8 mouse cellular contexts compared by ENCODE assay signal in the genomic region with DNA sequence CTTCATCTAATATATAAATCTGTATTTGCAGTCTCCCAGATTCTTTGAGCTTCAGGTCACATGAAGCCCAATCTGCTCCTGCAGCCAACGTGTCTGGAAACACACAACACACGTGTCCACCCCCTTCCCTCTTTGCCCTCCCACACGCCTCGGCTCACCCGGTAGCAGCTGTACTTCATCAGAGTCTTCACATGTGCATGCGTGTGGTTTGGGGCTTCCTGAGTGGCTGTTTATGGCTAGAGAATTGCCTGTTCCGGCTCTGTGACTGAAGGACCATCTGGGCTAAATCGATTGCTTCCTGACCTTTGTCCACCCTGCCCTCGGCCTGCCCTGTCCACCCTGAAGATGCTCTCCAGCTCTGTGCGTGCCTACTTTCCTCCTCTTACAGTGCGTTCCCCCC.
DNase-seq lines count a peak whose midpoint lies in the region; ATAC-seq and TF ChIP-seq lines count a peak whose summit lies in the region.

No protein-coding gene starts in this region.

- H3K4me3 ChIP-seq in heart, embryonic 12.5 days, result peak overlapping the region; percentile 13
- no peak overlapping the region for H3K4me3 ChIP-seq in stomach, postnatal 0 days (ENCODE audit: low read depth, low read length)
- no peak overlapping the region for H3K4me3 ChIP-seq in midbrain, postnatal 0 days (ENCODE audit: low read depth, low read length)

- 17% methylated on average over 11 of the region's 11 CpGs for WGBS in heart, embryonic 12.5 days
- 15% methylated on average over 11 of the region's 11 CpGs for WGBS in stomach, postnatal 0 days
- 68% methylated on average over 11 of the region's 11 CpGs for WGBS in midbrain, postnatal 0 days

- peak overlapping the region; percentile 60 for H3K9ac ChIP-seq in heart, embryonic 12.5 days
- no peak overlapping the region for H3K9ac ChIP-seq in stomach, postnatal 0 days (ENCODE audit: low read length)
- no peak overlapping the region for H3K9ac ChIP-seq in midbrain, postnatal 0 days (replicated peaks; ENCODE audit: low read length, poor library complexity, severe bottlenecking)

- H3K27me3 ChIP-seq in heart, embryonic 12.5 days (replicated peaks), result no peaks in the 10 kb centered on the region
- H3K27me3 ChIP-seq in stomach, postnatal 0 days (ENCODE audit: control insufficient read depth, insufficient read depth, low read length), result no peaks in the 10 kb centered on the region
- no peaks in the 10 kb centered on the region for H3K27me3 ChIP-seq in midbrain, postnatal 0 days (ENCODE audit: insufficient read depth, low read length)

- H3K9me3 ChIP-seq in heart, embryonic 12.5 days (replicated peaks), result no peaks in the 10 kb centered on the region
- no peaks in the 10 kb centered on the region for H3K9me3 ChIP-seq in stomach, postnatal 0 days (ENCODE audit: control insufficient read depth, low read length)
- H3K9me3 ChIP-seq in midbrain, postnatal 0 days (ENCODE audit: low read length), result no peaks in the 10 kb centered on the region

- no peak for TF ChIP-seq CTCF in stomach, postnatal 0 days (IDR thresholded peaks at IDR 0.05; ENCODE audit: low read depth)
- TF ChIP-seq CTCF in midbrain, postnatal 0 days (IDR thresholded peaks at IDR 0.05), result no peak

- peaks cover 61% of the 10 kb centered on the region for H3K4me1 ChIP-seq in heart, embryonic 12.5 days (replicated peaks)
- H3K4me1 ChIP-seq in stomach, postnatal 0 days (replicated peaks; ENCODE audit: control insufficient read depth, insufficient read depth), result peaks cover 20% of the 10 kb centered on the region; the same call in 1 of the 2 replicates
- H3K4me1 ChIP-seq in midbrain, postnatal 0 days (ENCODE audit: insufficient read depth, low read length), result peaks cover 4% of the 10 kb centered on the region; the same call in 1 of the 2 replicates

- TF ChIP-seq EP300 in stomach, postnatal 0 days (optimal IDR thresholded peaks at IDR 0.05), result no peak

- peak overlapping the region; percentile 56 for H3K4me2 ChIP-seq in heart, embryonic 12.5 days
- no peak overlapping the region; the same call in 1 of the 2 replicates for H3K4me2 ChIP-seq in stomach, postnatal 0 days (replicated peaks; ENCODE audit: low read depth)
- H3K4me2 ChIP-seq in midbrain, postnatal 0 days (ENCODE audit: low read depth, low read length, poor library complexity, severe bottlenecking), result no peak overlapping the region

- DNase-seq in adrenal gland, postnatal 14 days, result peak; percentile 57
- no peak for DNase-seq in adrenal gland, postnatal 4 days (ENCODE audit: low spot score in 2 of 2)
- DNase-seq in B cell, adult 2 months, result peak; percentile 46 to 50
- DNase-seq in kidney, postnatal 14 days, result peak; percentile 68
- peak; percentile 77 for DNase-seq in lung, postnatal 25 days (ENCODE audit: low spot score)
- DNase-seq in stomach, postnatal 0 days (ENCODE audit: low spot score), result no peak
- no peak for DNase-seq in midbrain, postnatal 0 days (ENCODE audit: low spot score)

- no peaks in the 10 kb centered on the region for H3K36me3 ChIP-seq in heart, embryonic 12.5 days
- no peaks in the 10 kb centered on the region for H3K36me3 ChIP-seq in stomach, postnatal 0 days (ENCODE audit: control insufficient read depth, insufficient read depth, low read length)
- H3K36me3 ChIP-seq in midbrain, postnatal 0 days (ENCODE audit: insufficient read depth, low read length), result no peaks in the 10 kb centered on the region

- H3K27ac ChIP-seq in heart, embryonic 12.5 days (ENCODE audit: poor library complexity, severe bottlenecking), result peak overlapping the region; percentile 98
- peak overlapping the region; percentile 69 for H3K27ac ChIP-seq in stomach, postnatal 0 days (replicated peaks)
- H3K27ac ChIP-seq in midbrain, postnatal 0 days (ENCODE audit: low read depth, low read length), result no peak overlapping the region

- no peak for ATAC-seq in heart, embryonic 12.5 days (ENCODE audit: insufficient number of reproducible peaks, low FRiP score)
- peak; percentile 48 for ATAC-seq in stomach, postnatal 0 days (ENCODE audit: low FRiP score, low TSS enrichment)
- no peak for ATAC-seq in midbrain, postnatal 0 days (ENCODE audit: low FRiP score)

Comparison
In these comparisons a context has a peak if more than half of its experiments do, and no peak if none do; other contexts are left out.
1. DNase-seq: peak in adrenal gland, postnatal 14 days (single experiment), B cell, adult 2 months (2 of 2), kidney, postnatal 14 days (single experiment) and lung, postnatal 25 days (single experiment); none in adrenal gland, postnatal 4 days (0 of 2), stomach, postnatal 0 days (single experiment) and midbrain, postnatal 0 days (single experiment).